Mouse (Mus musculus): Measurements from ENCODE around the gene Adgrg5.

The Adgrg5 gene

DNA sequence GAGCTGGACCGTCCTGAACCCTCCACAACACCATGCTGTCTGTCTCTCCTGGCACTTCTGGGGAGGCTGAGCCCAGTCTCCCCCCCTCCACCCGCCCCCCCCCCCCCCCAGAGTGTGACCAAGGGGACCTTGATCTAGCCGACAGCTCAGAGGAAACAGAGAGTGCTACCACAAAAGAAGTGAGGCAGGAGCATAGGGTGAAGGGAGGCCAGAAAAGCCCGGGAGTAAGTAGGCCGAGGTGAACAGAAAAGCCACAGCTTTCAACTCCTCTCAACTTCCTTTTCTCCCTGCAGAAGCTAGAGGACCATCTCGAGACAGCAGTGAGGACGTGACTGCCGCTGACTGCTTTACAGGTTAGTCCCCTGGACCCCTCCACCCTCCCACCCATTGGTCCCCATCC is at the start of gene Adgrg5:
TSS of gene Adgrg5 (plus strand) at position 290 of the 400 bp plus-strand sequence.
- in situ Hi-C loops (cut with MboI) = no loop called here

GRCm38 (mm10) chr8:94874358-94874757 is 49.1 kb upstream of the Adgrg5 start:
- in situ Hi-C loops (cut with MboI) = no loop called here

- in situ Hi-C loops (cut with MboI) = no loop called here
Measured at GRCm38 (mm10) chr8:94875096-94875870, 48.2 kb upstream of the Adgrg5 start.

- in situ Hi-C loops (cut with MboI) = no loop called here
Measured at GRCm38 (mm10) chr8:94875871-94876150, 47.7 kb upstream of the Adgrg5 start.

GRCm38 (mm10) chr8:94876197-94876730 is 47.2 kb upstream of the Adgrg5 start, which contains the start of gene Dok4:
Gene Dok4 (minus strand): TSS chr8:94876330.
- in situ Hi-C loops (cut with MboI) = no loop called here

DNA sequence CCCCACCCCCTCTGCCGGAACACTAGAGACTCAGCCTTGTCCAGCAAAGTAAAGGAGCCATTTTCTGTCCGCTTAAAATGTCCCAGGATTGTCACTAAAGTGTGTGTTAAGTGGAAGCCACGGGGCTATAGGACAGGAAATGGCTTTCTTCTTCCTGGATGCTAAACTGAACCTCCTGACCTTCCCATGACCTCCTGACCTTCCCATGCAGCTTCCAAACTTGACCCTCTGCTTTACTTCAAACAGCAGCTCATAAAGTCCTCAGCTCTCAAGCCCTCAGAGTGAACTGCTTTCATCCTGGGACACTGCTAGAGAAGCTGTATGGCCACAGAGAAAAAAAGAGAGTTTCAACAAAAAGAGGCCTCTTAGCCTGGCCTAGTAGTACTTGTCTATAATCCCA is 46.7 kb upstream of the Adgrg5 start:
- in situ Hi-C loops (cut with MboI) = no loop called here

DNA sequence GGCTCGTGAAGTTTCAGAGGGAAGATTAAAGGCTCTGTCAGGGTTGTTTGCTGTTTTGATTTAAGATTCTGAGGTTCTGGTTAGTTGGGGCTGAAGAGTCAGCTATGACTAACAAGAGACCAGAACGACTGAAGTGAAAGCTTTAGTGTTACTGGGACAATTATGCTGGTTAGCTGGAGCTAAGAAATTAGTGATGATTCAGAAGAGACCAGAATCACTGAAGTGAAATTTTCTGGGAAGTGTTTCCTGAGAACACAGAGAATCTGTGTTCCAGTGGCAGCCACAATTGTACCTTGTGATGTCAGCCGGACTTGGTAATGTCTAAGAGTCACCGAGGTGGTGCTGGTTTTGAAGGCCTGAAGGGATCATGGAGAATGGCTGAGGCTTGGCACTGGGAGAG is 42.8 kb upstream of the Adgrg5 start:
- in situ Hi-C loops (cut with MboI) = no loop called here

DNA sequence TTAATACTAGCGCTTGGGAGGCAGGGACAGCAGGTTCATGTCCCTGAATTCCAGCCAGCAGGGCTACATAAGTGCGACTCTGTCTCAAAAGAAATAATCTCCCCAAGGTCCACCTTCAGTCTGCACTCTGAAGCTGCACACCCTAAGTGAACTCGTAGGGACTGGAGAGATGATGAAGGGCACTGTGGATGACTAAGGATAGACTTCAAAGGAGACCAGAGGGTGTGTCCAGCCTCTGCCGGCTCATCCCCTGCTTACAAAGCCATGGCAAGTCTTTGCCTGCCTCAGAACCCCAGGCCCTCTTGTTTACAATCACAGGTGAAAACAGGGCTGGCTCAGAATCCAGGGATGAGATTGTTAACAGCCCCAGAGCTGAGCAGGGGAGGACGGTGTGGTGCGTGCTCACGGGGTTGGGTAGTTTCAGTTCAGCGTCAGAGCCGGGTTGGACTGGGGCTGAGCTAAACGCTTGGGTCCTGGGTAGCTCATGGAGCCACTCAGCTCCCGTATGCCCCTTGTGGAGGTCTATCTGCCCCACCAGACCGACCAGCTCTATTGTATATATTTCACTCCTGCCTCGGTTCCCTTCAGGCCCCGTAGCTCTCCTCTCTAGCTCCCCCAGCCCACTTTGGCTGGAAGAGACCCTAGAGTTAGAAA is 35.0 kb upstream of the Adgrg5 start:
- in situ Hi-C loops (cut with MboI) = no loop called here

DNA sequence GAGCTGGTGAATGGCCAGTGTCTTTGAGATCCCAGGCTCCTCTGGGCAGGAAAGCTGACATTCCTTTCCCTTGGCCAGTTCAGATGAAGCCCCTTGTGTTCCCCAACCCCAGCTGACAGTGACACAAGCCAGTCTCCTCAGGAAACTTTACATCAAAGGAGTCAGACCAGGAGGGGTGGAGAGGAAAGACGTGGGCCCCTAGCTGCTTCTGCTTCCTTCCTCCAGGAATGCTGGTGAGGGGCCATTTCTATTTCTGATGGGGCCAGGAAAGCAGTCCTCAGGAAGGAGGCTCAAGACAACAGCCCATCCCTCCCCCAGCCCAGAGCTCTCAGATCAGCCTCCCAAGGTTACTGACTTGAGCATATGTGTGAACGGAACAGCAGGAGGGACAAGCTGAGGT is 30.6 kb upstream of the Adgrg5 start:
- in situ Hi-C loops (cut with MboI) = no loop called here

- in situ Hi-C loops (cut with MboI) = no loop called here
Measured at GRCm38 (mm10) chr8:94899262-94899661, 24.2 kb upstream of the Adgrg5 start.

DNA sequence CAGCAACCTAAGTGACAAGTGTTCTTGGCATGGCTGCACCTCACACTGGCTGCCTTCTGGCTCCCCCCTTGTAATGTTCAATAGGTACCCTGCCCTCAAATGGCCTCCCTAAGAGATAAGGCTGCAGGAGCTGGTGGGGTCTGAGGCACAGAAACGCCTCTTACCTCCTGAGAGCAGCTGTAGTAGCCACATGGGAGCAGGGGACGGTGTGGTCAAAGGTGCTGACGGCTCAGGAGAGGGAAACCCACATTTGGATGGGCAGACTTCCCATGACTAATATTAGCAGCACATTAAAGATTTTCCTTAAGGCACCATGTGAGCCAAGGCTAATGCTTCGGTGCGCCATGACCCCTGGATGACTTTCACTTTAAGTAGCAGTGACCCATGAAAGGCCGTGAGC is 22.9 kb upstream of the Adgrg5 start:
- in situ Hi-C loops (cut with MboI) = loop anchor here (10.0 kb wide), 1 partner anchor 196 kb away; no protein-coding TSS in a partner anchor

- in situ Hi-C loops (cut with MboI) = loop anchor here (10.0 kb wide), 1 partner anchor 196 kb away; no protein-coding TSS in a partner anchor
Measured at GRCm38 (mm10) chr8:94901031-94901430, 22.5 kb upstream of the Adgrg5 start.

GRCm38 (mm10) chr8:94903709-94904108 is 19.8 kb upstream of the Adgrg5 start:
- in situ Hi-C loops (cut with MboI) = loop anchor here (10.0 kb wide), 1 partner anchor 199 kb away; no protein-coding TSS in a partner anchor

DNA sequence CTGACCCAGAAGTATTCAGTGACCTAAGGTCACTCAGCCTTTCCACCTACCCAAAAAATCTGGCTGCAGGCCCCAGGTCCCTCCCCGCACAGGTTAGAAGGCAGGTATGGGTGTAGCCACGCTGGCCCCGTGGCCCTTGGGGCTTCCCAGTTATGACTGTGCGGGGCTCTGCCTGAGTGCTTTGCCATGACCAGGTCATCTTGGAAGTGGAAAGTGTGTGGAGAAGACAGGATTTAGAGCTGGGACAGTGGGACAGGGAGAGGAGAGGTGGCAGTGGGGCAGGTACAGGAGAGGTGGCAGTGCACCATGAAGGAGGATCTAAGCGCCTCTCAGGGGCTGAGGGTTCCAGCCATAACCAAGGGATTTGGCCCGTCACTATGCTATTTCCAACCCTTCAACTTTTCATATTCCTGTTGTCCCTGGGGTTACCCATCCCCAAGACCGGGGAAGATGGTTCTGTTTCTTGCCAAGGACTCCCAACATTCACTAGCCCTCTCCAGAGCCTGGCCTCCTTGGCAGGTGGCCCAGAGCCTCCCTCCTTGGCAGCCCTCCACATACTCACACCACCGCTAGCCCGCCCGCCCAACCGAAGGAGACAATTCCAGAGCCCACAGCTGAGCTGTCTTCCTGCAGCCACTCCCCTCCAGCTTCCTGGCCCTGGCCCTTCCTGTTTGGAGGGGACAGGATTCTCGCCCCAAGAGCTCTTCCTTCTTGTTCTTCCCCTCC is 18.9 kb upstream of the Adgrg5 start:
- in situ Hi-C loops (cut with MboI) = loop anchor here (10.0 kb wide), 1 partner anchor 200 kb away; no protein-coding TSS in a partner anchor

- in situ Hi-C loops (cut with MboI) = loop anchor here (10.0 kb wide), 1 partner anchor 203 kb away; no protein-coding TSS in a partner anchor
Measured at GRCm38 (mm10) chr8:94907591-94908300, 15.7 kb upstream of the Adgrg5 start.

GRCm38 (mm10) chr8:94908847-94909246 is 14.6 kb upstream of the Adgrg5 start:
- in situ Hi-C loops (cut with MboI) = loop anchor here (10.0 kb wide), 1 partner anchor 204 kb away; no protein-coding TSS in a partner anchor

DNA sequence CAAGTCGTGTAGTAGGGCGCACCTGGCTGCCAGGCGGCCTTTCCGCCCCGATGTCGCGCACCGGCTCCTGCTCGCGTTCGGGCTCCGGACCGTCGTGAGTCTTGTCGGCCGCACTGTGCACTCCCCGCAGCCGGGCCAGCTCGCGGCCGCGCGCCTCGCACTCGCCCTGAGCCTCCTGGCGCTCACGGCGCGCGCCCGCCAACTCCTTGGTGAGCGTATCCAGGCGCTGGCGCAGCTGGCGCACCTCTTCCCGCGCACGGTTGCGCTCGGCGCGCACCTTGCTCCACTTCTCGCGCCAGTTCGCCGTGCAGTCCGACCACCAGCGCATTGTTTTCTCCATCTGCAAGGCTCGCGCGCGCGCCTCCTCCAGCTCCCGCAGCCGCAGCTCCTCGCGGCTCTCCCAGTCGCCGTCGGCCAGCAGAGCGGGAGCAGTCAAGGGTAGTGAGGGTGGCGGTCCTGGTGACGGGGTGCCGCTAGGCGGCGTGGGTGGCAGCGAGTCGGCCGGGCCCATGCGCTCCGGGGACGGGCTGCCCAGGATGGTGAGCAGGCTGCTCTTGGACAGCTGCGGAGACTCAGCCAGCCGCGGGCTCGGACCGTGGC is 10.3 kb upstream of the Adgrg5 start:
- in situ Hi-C loops (cut with MboI) = no loop called here

DNA sequence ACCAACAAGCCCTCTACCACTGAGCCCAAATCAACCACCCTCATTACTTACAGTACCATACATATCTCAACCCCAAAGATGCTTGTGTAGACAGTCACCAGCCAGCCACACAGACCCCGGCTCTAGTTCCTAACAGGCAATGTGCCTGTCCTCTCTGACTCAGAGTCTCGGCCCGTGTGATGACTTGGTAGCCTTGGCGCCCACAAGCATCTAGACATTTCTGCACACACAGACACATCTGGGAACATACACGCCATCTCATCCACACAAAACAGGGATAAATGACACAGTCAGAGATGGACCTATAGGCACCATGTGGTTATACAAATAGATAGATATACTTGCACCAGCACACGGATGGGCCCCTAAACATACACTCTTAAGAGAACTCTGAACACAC is 9.2 kb upstream of the Adgrg5 start:
- in situ Hi-C loops (cut with MboI) = no loop called here

DNA sequence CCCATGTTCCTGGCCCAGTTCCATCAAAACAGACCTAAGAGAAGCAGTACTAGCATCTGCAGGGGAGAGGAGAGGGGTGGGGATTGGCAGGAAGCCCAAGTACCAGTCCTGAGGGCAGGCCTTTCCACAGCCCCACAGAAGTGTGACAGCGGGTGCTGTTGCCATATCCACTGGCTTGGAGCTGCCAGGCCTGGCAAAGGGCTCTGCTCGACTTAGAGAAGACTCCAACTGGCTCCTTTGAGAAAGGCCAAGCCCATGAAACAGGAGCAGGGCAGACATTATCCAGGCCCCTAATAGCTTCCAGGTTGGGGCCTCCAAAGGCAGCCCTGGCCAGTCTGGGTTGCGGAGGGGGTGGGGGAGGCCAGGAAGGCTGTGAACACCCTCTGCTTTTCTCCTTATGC is 8.8 kb upstream of the Adgrg5 start:
- in situ Hi-C loops (cut with MboI) = no loop called here

- in situ Hi-C loops (cut with MboI) = no loop called here
Measured at GRCm38 (mm10) chr8:94916311-94916959, 7.1 kb upstream of the Adgrg5 start.

- in situ Hi-C loops (cut with MboI) = no loop called here
Measured at GRCm38 (mm10) chr8:94916960-94917324, 6.6 kb upstream of the Adgrg5 start.
